Mouse (Mus musculus) large intestine, adult 2 months (tissue): Measurements from ENCODE around the gene Dctn3. TPM values are rescaled to one million over a fixed set of nuclear protein-coding genes. Genes with fewer than 3 reads are reported as not detected.
A peak's percentile ranks its signal among the peaks of the same experiment; 100 is the strongest.
"Not testable (repeated sequence)": the region's sequence is repeated elsewhere in the genome, so short reads cannot be mapped to it uniquely, and the experiment has no call there.

Experiments used
- DNase-seq: peaks from one replicate; pipeline ENCODE4 v3.0.0-alpha.2; 2012; ENCODE audit warnings: low read depth, low spot score
- WGBS: fragments of 180-500 bp; shearing (Covaris S2); methylation state at CpG from one replicate; pipeline ENCODE4 v1.1.7; 2018; 5-methylcytosine and 5-hydroxymethylcytosine counted together
- polyA plus RNA-seq: library from polyadenylated mRNA; depleted of rRNA; stranded (reverse); fragments of >200 nt; gene quantifications from 2 replicates; pipeline ENCODE4 v1.2.3, GENCODE M21; 2012; rRNA removed

The Dctn3 gene
- 59.3 and 65.9 TPM in 2 replicates for polyA plus RNA-seq

DNA sequence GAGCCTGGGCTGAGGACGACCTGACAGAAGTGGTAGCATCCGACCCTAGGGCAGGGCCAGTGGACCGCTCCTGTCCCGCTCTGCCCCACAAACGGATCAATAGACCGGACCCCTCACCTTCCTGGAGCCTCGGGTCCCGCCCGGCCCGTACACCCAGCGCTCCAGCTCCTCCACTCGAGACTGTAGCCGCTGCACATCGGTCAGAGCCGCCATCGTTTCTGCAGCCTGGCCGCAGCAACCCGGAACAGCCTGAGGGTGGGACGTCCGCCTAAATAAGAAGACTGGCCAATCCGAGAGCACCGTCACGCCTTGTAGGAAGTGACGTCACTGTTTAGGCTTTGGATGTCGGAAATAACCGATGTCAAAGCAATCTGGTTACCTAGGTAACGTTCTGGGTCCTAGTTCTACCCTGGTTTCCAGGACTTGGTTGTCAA, at the start of gene Dctn3:
Gene Dctn3 (minus strand): TSS at position 253 of the 434 bp plus-strand sequence.
- peak; percentile 89 for DNase-seq
- under 1% methylated on average over 27 of the region's 27 CpGs for WGBS

DNA sequence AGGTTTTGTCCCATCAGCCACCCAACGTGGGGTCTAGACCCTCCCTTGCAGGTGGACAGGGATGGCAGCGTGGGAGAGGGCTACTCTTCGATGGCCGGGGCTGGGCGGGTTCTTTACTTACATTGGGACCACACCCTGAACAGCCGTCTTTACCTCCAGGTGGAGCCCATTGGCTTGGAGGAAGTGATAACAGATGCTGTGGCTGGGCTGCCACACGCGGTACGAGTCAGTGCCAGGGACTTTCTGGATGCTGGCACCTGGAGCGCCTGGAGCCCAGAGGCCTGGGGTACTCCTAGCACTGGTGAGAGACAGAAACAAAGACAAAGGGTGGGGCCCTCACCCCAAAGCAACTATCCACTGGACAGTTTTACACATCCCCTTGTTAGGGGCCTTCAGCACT, 44.3 kb upstream of the Dctn3 start:
- DNase-seq = not testable (repeated sequence)
- 29% methylated on average over 10 of the region's 10 CpGs for WGBS

DNA sequence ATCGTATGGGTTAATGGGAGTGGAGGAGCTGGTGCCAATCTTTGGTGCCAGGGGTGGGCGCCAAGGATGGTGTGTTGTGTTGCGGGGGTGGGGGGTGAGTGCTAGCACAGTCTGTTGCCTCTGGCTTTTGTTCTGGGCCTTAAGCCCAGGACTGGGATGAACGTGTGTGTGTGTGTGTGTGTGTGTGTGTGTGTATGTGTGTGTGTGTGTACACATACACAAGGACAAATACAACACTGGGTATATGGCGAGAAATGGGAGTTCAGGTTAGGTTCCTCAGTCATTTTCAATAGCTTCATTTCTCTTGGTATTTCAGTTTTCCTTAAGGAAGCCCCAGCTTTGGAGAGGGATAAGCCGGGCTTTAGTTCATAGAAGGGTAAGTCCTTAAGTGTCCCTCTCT, 40.2 kb upstream of the Dctn3 start:
- DNase-seq = not testable (repeated sequence)
- 64% methylated on average over 4 of the region's 6 CpGs for WGBS

DNA sequence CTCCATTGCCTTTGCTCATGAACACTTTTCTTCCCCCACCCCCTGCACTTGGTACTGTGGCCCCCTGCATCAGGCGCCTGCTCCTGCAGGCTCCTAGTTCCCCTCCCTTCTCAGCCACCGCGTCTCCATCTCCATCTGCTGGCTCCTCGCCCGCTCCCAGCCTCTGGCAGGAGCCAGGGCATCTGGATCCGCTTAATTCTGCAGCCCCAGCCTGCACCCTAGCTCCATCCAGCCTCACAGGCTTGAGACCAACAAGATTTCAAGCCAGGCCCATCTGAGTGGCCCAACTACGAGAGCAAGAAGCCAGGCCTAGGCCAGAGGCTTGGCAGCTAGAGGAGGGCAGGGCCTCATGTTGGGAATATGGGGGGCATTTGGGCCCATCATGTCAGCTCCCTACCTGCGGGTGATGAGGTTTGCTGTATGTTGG, 39.7 kb upstream of the Dctn3 start:
- not testable (repeated sequence) for DNase-seq
- 68% methylated on average over 8 of the region's 8 CpGs for WGBS

DNA sequence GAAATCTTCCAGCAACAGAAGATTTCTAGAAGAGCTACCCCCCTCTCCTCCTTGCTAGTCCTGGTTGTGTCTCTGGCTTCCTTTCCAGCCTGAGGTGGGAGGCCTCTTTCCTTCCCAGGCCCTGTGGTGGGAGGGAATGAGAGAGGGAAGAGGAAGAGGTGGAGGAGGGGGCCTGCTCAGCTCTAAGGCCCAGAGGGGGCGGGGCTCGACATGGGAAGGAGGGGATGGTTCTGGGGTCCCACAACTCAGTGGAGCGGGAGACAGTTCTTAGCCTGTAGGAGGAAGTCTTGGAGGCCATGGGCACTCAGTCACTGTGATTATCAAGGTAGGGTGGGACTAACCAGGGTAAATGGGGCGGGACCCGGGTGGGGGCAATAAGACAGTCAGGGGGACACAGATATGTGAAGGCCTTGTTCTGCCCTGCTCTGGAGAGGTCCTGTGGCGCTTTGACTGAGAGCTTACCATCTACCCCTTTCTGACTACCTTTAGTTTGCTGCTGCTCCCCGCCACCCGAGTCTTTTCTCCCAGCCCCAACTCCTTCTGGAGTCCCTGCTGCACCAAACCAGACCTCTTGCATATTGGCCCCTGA, 39.2 kb upstream of the Dctn3 start:
- WGBS = 66% methylated on average over 8 of the region's 8 CpGs
- DNase-seq = no peak

DNA sequence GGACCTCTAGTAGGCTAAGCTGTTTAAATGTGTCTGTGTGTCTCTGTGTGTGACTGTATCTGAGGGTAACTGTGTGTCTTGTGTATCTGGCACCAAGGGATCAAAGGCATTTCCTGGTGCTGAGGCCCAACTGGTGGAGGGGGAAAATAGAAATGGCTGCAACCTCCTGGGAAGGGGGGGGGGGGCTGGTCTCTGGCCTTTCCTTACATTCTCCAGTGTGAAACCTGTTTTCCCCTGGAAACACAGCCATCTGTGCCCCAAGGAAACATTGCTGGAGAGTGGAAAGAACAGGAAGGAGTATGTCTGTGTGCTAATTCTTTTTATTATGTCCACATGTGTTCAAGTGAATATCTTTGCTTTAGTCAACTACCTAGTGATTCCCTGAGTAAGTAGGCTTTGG, 38.7 kb upstream of the Dctn3 start:
- DNase-seq = no peak

DNA sequence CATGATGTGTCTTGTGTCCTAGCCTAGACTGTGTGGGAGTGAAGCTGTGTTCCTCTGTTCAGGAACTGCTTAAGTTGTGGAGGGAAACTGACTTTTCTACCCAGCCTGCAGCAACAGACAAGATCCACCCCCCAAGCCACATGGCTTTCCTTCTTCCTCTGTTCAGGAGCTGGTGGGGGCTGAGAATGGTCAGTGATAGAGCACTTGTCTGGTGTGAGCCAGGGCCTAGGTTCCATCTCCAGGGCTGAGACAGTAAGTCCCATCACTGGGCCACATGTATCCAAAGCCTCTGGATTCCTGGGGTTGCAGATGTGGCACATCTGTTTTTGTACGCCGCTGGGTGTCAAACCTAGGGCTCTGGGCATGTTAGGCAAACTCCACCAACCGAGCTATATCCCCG, 37.9 kb upstream of the Dctn3 start:
- WGBS = 69% methylated on average over 4 of the region's 4 CpGs
- DNase-seq = no peak

DNA sequence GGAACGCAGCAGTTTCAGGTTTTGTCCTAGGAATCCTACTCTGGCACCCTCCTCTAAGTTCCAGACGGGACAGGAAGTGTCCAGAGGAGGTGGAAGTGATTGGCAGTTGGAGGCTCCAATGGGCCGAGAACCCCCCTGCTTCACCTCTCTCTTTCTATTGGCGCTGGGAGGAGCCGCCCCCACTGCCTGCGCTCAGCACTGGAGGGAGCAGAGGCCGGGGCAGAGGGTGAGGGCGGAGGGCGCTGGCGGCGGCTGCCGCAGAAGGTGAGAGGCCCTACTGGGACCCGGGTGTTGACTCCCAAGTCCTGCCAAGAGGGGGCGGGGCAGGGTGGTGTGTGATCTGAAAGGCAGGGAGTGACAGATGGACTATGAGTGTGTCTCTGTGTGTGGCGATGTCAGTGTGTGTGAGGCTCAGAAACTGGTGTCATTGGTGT, 37.3 kb upstream of the Dctn3 start:
- 2% methylated on average over 15 of the region's 15 CpGs for WGBS
- DNase-seq = peak; percentile 85

DNA sequence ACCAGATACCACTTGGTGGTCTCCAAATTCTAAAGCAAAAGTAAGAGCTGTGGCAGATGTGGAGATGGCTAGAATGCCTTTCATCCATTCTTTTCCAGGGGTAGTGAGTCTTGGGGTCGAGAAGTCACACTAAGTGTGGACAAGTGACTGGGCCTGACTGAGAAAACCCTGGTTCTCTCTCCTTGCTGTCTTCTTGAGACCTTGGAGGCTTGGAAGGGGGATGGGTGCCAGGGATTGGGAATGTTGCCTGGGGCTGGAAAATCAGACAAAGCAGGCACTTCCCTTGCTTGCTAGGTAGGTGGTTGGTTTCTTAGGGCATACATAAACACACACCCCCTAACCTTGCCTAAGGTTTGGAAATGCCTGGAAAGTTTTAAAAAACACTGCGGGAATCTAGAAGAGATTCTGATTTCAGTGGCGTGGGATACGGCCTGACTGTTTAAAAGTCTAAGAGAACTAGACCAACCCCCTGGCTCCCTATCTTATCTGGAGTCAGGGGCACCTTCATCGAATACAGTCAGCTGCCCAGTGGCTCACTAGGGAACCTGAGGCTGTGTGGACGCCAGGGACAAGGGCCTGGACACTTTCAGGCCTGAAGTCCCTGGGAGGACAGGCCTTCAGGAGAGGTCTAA, 36.8 kb upstream of the Dctn3 start:
- no peak for DNase-seq
- 41% methylated on average over 6 of the region's 6 CpGs for WGBS

DNA sequence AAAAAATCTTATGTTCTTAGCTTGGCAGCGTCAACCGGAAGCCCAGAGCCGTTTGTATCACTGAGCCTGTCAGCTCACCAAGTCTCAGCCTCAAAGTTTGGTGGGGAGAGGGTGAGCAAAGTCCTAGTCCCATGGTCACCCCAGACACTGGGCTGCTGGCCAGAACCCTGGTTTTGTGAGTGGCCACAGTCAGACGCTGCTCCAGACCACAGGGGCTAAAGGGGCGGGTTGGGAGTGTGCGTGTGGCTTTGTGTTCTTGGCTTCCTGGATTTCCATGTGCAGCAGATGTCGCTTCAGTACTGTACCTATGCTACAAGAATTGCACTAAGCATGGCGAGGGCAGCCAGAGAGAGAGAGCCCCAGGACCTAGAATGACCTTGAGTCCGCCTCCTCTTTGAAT, 36.2 kb upstream of the Dctn3 start:
- no peak for DNase-seq
- 77% methylated on average over 9 of the region's 9 CpGs for WGBS

DNA sequence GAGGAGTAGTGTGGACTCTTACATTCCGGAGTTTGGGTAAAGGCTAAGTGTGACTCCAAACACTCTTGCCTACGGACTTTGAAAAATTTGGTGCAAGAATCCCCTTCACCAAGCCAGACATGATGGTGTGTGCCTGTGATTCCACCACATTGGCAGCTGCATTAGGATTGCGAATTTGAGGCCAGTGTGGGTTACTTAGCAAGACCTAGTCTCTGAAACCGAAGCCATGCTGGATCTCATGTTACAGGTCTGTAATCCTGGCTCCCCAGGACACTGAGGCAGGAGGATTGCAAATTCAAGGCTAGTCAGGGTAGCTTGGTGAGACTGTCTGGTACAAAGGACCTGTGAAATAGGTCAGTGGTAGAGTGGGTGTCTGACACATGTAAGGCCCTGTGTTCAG, 35.7 kb upstream of the Dctn3 start:
- DNase-seq = no peak
- WGBS = 95% methylated on average over 4 of the region's 4 CpGs

DNA sequence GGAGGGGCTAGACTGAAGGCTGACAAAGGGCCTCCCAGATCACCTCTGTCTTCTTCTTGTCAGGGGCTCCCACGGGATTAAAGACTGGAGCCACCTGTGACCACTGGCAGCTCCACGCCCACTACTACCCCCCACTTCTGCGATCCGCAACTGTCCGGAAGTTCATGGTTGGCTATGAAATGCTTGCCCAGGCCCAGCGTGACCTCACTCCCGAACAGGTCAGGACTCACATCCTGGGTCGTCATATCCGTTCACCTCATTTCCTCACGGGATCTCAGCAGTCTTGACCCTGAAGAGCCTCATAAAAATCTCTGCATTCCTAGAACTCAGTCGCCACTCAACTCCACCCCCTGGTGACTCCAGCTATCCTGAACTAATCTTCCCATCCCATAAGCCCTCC, 35.1 kb upstream of the Dctn3 start:
- DNase-seq = no peak
- WGBS = 79% methylated on average over 11 of the region's 11 CpGs

DNA sequence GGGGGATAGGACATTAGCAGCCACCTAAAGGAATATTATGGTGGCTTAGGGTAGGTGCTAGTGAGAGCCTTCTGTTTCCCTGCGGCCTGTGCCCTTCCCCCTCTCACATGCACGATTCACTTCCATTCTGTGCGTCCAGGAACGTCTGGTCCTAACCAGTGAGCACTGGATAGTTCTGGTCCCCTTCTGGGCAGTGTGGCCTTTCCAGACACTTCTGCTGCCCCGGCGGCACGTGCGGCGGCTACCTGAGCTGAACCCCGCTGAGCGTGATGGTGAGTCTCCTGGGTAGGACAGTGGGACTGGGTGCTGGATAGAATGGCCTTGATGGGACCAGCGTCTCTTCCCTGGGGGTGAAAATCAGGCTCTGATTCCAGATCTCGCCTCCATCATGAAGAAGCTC, 34.4 kb upstream of the Dctn3 start:
- 95% methylated on average over 13 of the region's 13 CpGs for WGBS
- DNase-seq = no peak

DNA sequence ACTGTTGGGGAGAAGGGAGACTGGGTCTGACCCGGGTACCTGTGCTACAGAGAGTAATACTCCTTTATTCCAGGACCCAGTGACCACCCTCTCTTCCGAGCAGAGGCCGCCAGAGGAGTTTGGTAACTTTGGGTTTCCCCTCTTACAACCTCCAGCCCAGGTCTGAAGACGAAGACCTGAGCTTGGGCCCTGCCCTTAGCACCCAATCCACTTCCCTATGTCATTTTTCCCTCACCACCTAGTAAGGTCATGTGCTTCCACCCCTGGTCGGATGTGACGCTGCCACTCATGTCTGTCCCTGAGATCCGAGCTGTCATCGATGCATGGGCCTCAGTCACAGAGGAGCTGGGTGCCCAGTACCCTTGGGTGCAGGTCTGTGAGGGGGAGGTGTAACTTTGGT, 33.5 kb upstream of the Dctn3 start:
- 65% methylated on average over 8 of the region's 8 CpGs for WGBS
- DNase-seq = no peak

DNA sequence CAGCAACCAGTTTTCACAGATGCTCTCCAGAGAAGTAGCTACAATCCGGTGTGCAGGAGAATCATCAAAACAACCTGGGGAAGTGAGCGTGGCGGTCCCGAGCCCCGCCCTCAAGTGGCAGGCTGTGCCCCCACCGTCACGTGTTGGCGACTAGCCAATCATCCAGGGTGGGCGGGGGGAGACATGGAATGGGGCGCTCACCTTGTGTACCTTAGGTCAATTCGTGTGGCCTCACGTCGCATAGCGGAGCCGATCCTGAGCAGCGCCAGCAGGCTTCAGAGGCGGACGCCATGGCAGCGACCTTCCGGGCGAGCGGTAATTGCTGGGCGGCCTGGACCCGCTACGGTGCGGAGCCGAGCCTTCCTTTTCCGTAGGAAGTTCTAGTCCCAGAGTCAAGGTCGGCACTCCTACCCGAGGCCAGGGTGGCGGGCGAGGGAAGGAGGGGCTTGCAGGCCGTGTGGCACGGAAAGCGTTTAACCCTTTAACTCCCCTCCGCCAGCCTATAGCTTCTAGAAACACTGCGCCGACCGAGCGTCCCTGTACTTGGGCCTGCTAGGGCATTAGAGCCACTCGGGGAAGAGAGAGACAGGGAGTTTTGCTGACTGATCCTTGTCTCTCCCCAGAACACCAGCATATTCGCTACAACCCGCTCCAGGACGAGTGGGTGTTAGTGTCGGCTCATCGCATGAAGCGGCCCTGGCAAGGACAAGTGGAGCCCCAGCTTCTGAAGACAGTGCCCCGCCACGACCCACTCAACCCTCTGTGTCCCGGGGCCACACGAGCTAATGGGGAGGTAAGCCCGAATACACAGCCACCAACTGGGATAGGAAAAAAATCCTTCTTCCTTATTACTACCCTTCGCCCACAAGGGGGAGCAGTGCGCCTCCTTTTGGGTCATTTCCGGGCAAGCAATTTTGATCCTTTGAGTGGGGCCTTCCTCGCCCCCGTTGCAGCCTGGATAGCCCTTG, 32.7 kb upstream of the Dctn3 start, which contains the start of gene Sigmar1:
Gene Sigmar1 (minus strand): TSS at position 820 of the 968 bp plus-strand sequence.
- WGBS = under 1% methylated on average over 57 of the region's 57 CpGs
- DNase-seq = peak; percentile 85

DNA sequence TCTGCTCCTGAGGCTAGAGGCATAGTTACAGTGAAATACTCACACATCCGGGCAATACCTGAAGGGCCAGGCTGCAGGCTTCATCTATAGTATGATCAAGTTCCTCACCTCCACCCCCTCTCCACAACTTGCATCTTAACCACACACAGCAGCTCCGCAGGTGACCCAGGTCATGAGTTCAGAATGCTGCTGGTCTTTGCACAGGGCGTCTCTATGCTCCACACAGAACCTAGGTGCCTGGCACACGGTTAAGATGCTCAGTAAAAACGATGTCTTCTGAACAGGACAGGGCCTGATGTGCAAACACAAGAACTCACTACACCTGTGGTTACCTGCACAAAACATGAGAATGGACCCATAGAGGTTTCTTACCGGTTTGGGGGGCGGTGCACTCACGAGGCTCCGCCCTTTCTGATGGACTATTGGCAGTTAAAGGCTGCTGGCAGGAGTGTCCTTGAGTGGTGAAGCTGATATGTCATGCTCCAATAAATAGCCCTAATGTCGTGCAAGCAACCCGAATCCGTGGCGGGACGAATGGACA, 31.9 kb upstream of the Dctn3 start, which contains the start of gene Galt:
Gene Galt (plus strand): TSS at position 432 of the 541 bp plus-strand sequence.
- 10% methylated on average over 14 of the region's 14 CpGs for WGBS
- DNase-seq = peak; percentile 68

DNA sequence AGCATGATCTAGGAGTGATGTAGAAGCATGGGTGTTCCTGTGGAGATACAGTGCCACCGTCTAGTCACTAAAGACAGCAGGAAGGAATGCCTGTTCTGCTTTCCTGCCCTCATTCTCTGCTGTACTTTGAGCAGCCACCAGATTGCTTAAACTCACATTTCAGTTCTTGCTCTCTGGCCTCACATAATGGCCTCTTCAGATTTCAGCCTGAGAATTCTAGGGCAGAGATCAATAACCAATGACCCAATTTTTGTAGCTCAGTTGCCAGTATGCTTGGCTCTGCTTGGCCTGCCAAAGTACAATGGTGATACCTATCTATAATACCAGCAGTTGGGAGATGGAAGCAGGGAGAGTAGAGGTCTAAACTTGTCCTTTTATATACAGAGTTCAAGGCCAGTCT, 22.1 kb upstream of the Dctn3 start:
- WGBS = 83% methylated on average over 1 of the region's 1 CpGs
- DNase-seq = no peak

DNA sequence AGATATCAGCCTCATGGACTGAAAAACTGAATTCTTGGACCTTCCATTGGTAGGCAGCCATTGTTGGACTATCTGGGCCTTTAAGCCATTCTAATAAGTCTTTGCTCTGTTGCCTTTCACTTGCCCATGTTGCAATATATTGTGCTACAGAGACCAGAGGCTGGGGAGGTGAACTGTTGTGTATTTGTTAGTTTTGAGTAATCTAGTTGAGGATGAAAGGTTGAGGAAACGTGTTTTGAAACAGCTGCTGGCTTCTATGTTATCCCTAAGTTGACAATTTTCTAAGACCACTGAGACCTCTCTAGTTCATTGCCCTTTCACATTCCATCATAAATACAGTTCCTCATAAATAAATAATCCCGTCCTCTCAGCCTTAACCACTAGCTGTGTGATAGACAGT, 21.2 kb upstream of the Dctn3 start:
- 81% methylated on average over 2 of the region's 2 CpGs for whole genome bisulfite sequencing
- no peak for DNase-seq

DNA sequence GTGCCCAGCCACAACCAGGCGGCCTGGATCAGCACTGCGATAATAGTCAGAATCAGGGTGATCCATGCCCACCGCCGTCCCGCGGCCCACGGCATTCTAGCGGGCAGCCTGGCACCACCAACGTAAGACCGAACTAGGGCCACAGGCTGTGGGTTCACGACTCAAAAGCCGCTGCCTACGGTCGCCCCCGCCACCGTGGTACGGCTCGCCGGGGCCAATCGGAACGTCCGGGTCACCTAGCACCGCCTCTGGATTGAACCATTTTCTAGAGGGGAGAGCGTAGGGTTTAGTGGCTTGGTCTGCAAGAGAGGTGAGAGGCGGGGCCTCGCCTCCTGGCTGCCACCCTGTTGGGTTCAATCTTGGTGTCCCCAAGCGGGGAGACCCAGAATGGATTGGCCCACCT, 18.2 kb upstream of the Dctn3 start:
- peak; percentile 73 for DNase-seq
- WGBS = under 1% methylated on average over 27 of the region's 27 CpGs
